Mouse (Mus musculus): ENCODE measurements at regions not wholly inside any gene's neighbourhood (a gene's known extent, or its start where the extent isn't known, plus 50 kb on each side); places are given as distances from the start of the nearest gene placed in this dataset.
"Not testable (repeated sequence)": the region's sequence is repeated elsewhere in the genome, so short reads cannot be mapped to it uniquely, and the experiment has no call there.

- no peak for DNase-seq (ENCODE audit: low spot score)
- Histone ChIP-seq H3K27me3 (ENCODE audit: insufficient read depth, poor library complexity, severe bottlenecking) (no peaks in the 10 kb centered on the region), H3K4me1 (replicated peaks) (no peaks in the 10 kb centered on the region), H3K9me3 (peaks cover 13% of the 10 kb centered on the region; the same call in 1 of the 2 replicates), H3K27ac (no peak overlapping the region), H3K36me3 (no peaks in the 10 kb centered on the region), H3K4me3 (no peak overlapping the region)
- 94% methylated on average over 12 of the region's 12 CpGs for WGBS
Measured at GRCm38 (mm10) chr10:118927316-118927715, 57.3 kb upstream of the Dyrk2 start.

GRCm38 (mm10) chr10:118923473-118924185, 53.6 kb upstream of the Dyrk2 start:
- Histone ChIP-seq H3K27me3 (ENCODE audit: insufficient read depth, poor library complexity, severe bottlenecking) (no peaks in the 10 kb centered on the region), H3K36me3 (no peaks in the 10 kb centered on the region), H3K27ac (no peak overlapping the region), H3K4me1 (replicated peaks) (no peaks in the 10 kb centered on the region), H3K9me3 (no peaks in the 10 kb centered on the region), H3K4me3 (no peak overlapping the region)
- WGBS: 67% methylated on average over 15 of the region's 15 CpGs
- no peak for DNase-seq (ENCODE audit: low spot score)

DNA sequence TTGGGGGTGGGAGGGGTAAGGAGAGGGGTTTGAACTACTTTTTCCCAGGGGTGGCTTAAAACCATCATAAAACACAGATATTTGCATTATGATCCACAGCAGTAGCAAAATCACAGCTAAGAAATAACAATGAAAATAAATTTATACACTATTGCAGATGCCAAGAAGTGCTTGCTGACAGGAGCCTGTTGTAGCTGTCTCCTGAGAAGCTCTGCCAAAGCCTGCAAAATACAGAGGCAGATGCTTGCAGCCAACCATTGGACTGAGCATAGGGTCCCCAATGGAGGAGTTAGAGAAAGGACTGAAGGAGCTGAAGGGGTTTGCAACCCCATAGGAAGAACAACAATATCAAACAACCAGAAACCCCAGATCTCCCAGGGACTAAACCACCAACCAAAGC, 52.1 kb upstream of the Dyrk2 start:
- H3K4me3 ChIP-seq; H3K36me3 ChIP-seq; H3K4me1 ChIP-seq (replicated peaks); H3K27ac ChIP-seq; H3K27me3 ChIP-seq (ENCODE audit: insufficient read depth, poor library complexity, severe bottlenecking); H3K9me3 ChIP-seq; DNase-seq (ENCODE audit: low spot score): not testable (repeated sequence)
